Mouse (Mus musculus) cortical plate, adult 2 months (tissue): ENCODE measurements at regions not wholly inside any gene's neighbourhood (a gene's known extent, or its start where the extent isn't known, plus 50 kb on each side); places are given as distances from the start of the nearest gene placed in this dataset.

Experiments
- H3K27ac ChIP-seq: fragments of 200-500 bp; 2 replicates; pipeline ENCODE4 v1.5.1; 2012; ENCODE audit warnings: low read length, control low read depth, inconsistent platforms; ENCODE audit not compliant: insufficient read depth
- H3K4me1 ChIP-seq: fragments of 200-500 bp; 2 replicates; pipeline ENCODE4 v1.6.1; 2011; ENCODE audit warnings: low read length; ENCODE audit not compliant: control insufficient read depth, insufficient read depth
- H3K4me3 ChIP-seq: fragments of 200-500 bp; 2 replicates; pipeline ENCODE4 v1.5.1; 2011; ENCODE audit warnings: mild to moderate bottlenecking, low read length, control low read depth; ENCODE audit not compliant: insufficient read depth
- CTCF ChIP-seq: fragments of 200-500 bp; IDR thresholded peaks from 2 replicates; pipeline ENCODE4 v1.5.1; 2011; ENCODE audit warnings: mild to moderate bottlenecking, control low read depth, low read length; ENCODE audit not compliant: insufficient read depth; ENCODE audit errors: extremely low read depth
- POLR2A ChIP-seq: fragments of 200-500 bp; IDR thresholded peaks from 2 replicates; pipeline ENCODE4 v1.6.1; 2011; ENCODE audit warnings: mild to moderate bottlenecking, low read length, control low read depth; ENCODE audit not compliant: insufficient read depth; ENCODE audit errors: extremely low read depth

DNA sequence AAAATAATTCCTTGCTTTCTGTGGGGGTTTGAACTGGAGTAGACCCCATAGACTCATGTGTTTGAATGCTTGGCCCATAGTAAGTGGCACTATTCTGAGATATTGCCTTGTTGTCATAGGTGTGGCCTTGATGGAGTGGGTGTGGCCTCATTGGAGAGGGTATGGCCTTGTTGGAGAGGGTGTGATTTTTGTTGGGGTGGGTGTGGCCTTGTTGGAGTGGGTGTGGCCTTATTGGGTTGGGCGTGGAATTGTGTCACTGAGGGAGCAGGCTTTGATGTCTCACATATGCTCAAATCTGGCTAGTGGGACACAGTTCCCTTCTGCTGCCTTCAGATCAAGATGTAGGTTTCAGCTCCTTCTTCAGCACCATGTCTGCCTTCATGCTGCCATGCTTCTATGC is 131.4 kb upstream of the Igsf21 start:
- Histone ChIP-seq H3K27ac (no peak overlapping the region), H3K4me1 (peaks cover 2% of the 10 kb centered on the region; the same call in 1 of the 2 replicates), H3K4me3 (no peak overlapping the region)
- TF ChIP-seq CTCF (no peak), POLR2A (no peak)

DNA sequence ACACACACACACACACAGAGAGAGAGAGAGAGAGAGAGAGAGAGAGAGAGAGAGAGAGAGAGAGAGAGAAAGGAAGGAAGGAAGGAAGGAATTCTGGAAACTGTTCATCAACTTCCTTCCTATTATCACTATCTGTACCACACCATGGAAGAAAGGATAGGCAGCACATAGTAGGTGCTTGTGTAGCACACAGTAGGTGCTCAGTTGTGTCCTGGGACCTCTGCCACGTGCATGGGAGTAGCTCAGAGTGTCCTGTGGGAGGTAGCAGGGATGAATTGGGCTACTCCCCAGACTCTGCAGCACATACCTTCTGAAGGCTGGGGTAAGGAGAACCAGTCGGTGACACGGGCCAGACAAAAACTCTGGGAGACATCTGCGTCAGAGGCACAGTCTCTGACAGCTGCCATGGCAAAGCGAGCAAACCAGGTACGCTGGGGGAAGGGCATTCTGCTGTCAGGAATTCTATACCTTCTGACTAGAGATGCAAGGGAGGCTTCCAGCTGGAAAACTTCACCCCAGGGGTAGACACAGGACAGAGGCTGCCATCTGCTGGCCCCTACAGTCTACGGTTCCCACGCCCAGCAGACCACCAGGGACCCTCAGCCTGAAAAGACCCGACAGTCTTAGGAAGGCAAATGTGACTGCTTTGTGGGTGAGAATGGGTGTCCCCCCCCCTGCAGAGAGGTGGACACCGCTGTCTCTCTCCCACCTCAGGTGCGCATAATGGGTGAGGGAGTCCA is 126.2 kb upstream of the Igsf21 start:
- TF ChIP-seq CTCF: peak; percentile 31; the same call in 1 of the 2 replicates
- no peak for TF ChIP-seq POLR2A
- Histone ChIP-seq H3K4me1 (peaks cover 2% of the 10 kb centered on the region; the same call in 1 of the 2 replicates), H3K27ac (no peak overlapping the region), H3K4me3 (no peak overlapping the region)

DNA sequence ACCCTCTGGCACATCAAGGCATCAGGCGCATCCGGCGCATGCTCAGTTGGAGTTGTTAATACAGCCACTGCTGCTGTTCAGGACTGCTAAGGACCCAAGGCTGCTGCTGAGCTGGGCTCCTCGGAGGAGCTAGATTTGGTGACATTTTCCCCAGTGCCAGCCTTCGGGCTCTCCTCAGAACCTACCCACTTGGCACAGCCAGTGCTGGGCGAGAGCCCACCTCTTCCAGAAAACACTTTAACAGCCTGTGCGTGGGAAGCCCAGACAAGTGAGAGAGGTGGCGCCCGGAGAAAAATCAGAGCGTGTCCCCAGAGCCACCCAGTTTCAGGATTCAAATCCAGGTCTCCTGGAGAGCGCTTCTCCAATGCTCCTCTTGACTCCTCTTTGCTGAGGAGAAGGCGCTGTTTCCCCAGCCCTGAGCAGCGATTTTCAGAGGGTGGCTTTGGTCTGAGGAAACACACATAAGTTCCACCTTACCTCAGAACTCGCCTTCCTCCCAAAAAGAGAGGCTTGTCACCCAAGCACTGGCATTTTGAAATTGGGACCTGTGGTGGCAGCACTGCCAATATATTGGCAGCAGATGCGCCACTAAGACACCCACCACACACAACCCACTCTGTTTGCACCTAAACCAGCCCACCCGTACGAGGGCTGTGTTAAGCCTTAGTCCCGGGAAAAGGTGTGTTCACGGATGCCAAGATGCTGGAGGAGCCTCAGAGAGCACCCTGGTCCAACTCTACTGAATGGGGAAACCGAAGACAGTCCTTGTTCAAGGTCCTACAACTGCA is 125.0 kb upstream of the Igsf21 start:
- Histone ChIP-seq H3K27ac (no peak overlapping the region), H3K4me1 (peaks cover 2% of the 10 kb centered on the region; the same call in 1 of the 2 replicates), H3K4me3 (no peak overlapping the region)
- no peak for TF ChIP-seq POLR2A
- TF ChIP-seq CTCF: no peak

DNA sequence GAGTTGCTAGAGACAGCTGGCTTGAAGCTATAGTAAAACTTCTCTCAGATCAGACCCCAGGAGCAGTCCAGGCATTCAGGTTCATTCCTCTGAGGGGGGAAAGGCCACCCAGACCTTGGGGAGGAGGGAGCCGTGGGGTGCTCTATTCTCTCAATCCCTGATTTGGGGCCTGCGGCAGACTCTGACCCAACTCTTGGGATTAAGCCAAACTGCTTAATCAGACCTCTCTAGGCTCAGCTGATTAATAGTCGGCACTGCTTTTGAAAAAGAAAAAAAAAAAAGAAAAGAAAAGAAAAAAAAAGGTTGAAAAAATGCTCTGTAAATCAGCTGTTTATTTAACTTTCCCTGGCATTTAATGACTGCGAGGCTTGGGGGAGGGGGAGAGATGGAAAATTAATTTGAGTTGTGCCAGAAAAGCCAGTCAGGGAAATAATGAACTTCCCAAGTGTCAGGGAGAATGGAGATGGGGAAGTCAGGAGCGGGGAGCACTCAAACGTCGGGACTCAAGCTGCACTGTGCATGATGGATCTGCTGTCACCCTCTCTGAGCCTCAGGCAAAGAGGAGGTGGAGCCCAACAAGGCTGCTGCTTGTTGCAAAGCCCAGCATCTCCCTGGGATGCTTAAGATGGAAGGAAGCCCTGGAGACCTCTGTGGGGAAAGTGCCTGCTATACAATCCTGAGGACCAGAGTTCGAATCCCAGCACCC is 120.5 kb upstream of the Igsf21 start:
- Histone ChIP-seq H3K27ac (no peak overlapping the region), H3K4me3 (no peak overlapping the region), H3K4me1 (peaks cover 2% of the 10 kb centered on the region; the same call in 1 of the 2 replicates)
- no peak for TF ChIP-seq POLR2A
- no peak for TF ChIP-seq CTCF

DNA sequence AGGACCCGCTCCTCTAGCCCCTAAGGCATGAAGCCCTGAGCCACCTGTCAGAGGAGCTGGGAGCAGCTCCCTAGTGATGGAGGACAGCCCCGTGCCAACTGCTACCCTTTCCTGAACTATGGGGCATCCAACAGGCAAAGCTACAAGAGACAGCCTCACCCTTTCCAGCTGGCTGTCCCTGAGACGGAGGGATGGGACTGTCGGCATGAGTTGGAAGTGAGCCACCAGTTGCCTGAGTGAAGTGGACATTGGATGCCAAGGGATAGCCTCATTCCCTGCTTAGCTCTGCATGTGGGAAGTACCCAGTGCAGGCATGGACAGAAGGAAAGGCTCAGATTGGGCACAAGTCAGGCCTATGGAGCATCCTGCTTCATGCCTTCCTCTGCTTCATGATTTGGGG is 112.3 kb upstream of the Igsf21 start:
- H3K27ac ChIP-seq: no peak overlapping the region
- TF ChIP-seq POLR2A (no peak), CTCF (no peak)
- H3K4me1 ChIP-seq: peaks cover 2% of the 10 kb centered on the region
- no peak overlapping the region for H3K4me3 ChIP-seq

DNA sequence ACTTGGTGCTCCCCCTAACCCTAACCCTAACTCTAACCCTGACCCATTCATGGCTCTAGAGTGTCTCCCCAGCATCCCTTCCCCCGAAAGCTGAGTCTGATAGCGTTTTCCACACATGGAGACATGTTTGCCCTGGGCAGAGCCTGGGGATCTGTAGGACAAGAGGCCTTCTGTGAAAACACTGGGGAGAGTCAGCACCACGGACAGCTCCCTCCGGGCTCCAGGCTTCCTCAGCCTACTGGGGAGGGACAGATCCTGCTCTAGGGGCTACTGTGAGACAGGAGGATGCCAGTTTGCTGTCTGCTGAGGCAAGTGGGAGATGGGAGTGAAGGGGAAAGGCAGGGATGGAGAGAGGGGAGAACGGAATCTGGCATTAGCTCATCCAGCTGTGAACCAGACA is 111.5 kb upstream of the Igsf21 start:
- H3K27ac ChIP-seq: no peak overlapping the region
- H3K4me3 ChIP-seq: no peak overlapping the region
- H3K4me1 ChIP-seq: peaks cover 2% of the 10 kb centered on the region
- TF ChIP-seq CTCF (no peak), POLR2A (no peak)

DNA sequence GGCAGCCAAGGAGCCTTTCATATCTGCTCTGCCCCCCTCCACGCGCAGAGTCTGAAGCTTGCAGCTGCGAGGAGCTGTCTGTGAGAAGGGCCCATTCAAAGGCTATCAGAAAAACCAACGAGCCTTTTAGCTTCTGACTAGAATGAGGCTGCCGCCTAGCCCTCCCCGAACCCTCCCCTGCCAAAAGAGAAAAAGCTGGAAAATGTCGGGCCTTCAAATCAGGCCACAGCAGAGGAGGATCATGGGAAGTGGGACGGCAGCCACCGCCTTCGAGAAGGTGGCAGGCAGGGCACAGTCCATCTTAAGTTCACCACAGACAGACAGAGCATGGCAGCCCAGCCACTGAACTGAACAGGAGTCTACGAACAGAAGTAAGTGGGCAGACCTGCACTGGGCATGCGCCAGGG is 108.6 kb upstream of the Igsf21 start:
- H3K4me3 ChIP-seq: no peak overlapping the region
- peaks cover 2% of the 10 kb centered on the region for H3K4me1 ChIP-seq
- no peak for TF ChIP-seq POLR2A
- no peak for TF ChIP-seq CTCF
- no peak overlapping the region for H3K27ac ChIP-seq

DNA sequence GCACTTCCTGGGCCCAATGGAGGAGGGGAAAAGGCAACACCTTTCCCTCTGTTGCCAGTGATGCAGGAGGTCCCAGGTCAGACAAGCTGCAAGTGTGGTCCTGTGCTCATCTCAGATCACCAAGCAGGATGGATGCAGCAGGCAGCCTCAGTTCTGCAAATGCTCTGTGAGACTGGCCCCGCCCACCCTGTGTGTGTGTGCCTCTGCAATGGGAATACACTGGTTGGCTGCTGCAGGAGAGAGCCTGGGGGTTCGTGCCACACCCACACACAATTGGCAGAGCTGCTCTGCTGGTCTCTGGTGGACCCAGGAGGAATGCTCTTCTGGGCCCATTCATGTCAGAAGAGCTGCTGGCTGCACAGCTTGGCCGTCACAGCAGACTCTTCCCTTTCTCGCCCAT is 102.2 kb upstream of the Igsf21 start:
- H3K27ac ChIP-seq: no peak overlapping the region
- TF ChIP-seq POLR2A (no peak), CTCF (no peak)
- no peak overlapping the region for H3K4me3 ChIP-seq
- H3K4me1 ChIP-seq: no peaks in the 10 kb centered on the region

DNA sequence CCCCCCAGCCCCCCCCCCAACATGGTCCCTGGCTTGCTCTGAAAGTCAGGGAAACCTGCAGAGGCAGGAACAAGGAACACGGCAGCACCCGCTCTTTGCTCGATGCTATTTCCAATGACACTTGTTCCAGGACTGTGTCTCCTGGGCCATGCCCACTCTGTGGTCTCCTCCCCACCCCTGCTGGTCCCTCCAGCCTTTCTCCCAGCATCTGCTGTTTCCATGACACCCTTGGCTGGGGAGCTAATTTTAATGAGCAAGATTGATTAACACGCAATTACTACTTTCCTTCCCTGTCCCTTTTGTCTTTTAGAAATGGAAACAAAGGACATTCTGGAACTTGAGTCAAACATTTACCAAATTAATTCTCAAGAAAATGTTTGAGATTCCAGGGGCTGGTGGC is 83.6 kb upstream of the Igsf21 start:
- no peaks in the 10 kb centered on the region for H3K4me1 ChIP-seq
- no peak overlapping the region for H3K4me3 ChIP-seq
- TF ChIP-seq POLR2A (no peak), CTCF (no peak)
- H3K27ac ChIP-seq: no peak overlapping the region
